Mouse (Mus musculus) liver, adult 2 months (tissue): ENCODE data around the gene Pmm2. TPM values are rescaled to one million over a fixed set of nuclear protein-coding genes. Genes with fewer than 3 reads are reported as not detected.

Experiments
- DNase-seq: peaks from one replicate; pipeline ENCODE4 v3.0.0-alpha.2; 2011; ENCODE audit warnings: low read depth, low spot score; ENCODE audit errors: extremely low read depth
- H3K27ac ChIP-seq: fragments of 200-500 bp; replicated peaks from 2 replicates; pipeline ENCODE4 v1.5.1; 2012; ENCODE audit warnings: low read depth, mild to moderate bottlenecking, control low read depth, inconsistent platforms, low read length; ENCODE audit not compliant: insufficient read depth
- H3K27me3 ChIP-seq: fragments of 200-500 bp; 2 replicates; pipeline ENCODE4 v1.6.1; 2012; ENCODE audit warnings: mild to moderate bottlenecking, moderate library complexity, low read length, inconsistent platforms; ENCODE audit not compliant: control insufficient read depth, insufficient read depth
- H3K36me3 ChIP-seq: fragments of 200-500 bp; 2 replicates; pipeline ENCODE4 v1.6.1; 2012; ENCODE audit warnings: low read length, inconsistent platforms; ENCODE audit not compliant: control insufficient read depth, insufficient read depth
- H3K4me1 ChIP-seq: fragments of 200-500 bp; 2 replicates; pipeline ENCODE4 v1.6.1; 2011; ENCODE audit warnings: low read length; ENCODE audit not compliant: control insufficient read depth, insufficient read depth
- H3K4me3 ChIP-seq: fragments of 200-500 bp; 2 replicates; pipeline ENCODE4 v1.5.1; 2011; ENCODE audit warnings: low read depth, mild to moderate bottlenecking, control low read depth, low read length, moderate library complexity; ENCODE audit not compliant: insufficient read depth
- H3K79me2 ChIP-seq: fragments of 200-500 bp; 2 replicates; pipeline ENCODE4 v1.6.1; 2012; ENCODE audit warnings: inconsistent platforms, mild to moderate bottlenecking, low read length, moderate library complexity; ENCODE audit not compliant: control insufficient read depth, insufficient read depth
- H3K9ac ChIP-seq: fragments of 200-500 bp; 2 replicates; pipeline ENCODE4 v1.6.1; 2012; ENCODE audit warnings: low read depth, mild to moderate bottlenecking, control low read depth, inconsistent platforms, low read length
- CTCF ChIP-seq: fragments of 200-500 bp; IDR thresholded peaks from 2 replicates; pipeline ENCODE4 v1.5.1; 2011; ENCODE audit warnings: low read depth, low read length, control low read depth
- POLR2A ChIP-seq: fragments of 200-500 bp; IDR thresholded peaks from 2 replicates; pipeline ENCODE4 v1.6.1; 2011; ENCODE audit warnings: low read length, control low read depth; ENCODE audit not compliant: insufficient read depth; ENCODE audit errors: extremely low read depth
- WGBS: fragments of 180-500 bp; shearing (Covaris S2); methylation state at CpG from one replicate; pipeline ENCODE4 v1.1.7; 2018; 5-methylcytosine and 5-hydroxymethylcytosine counted together
- polyA plus RNA-seq: library from polyadenylated mRNA; depleted of rRNA; stranded (reverse); fragments of >200 nt; gene quantifications from 2 replicates; pipeline ENCODE4 v1.2.3, GENCODE M21; 2012; rRNA removed
- total RNA-seq: library from RNA; depleted of rRNA; stranded (reverse); fragments of >200 nt; gene quantifications from 2 replicates; pipeline ENCODE4 v1.2.3, GENCODE M21; 2014; rRNA removed

The Pmm2 gene
- total and polyA plus RNA-seq, 2 experiments, result 27.9 to 65.2 TPM

DNA sequence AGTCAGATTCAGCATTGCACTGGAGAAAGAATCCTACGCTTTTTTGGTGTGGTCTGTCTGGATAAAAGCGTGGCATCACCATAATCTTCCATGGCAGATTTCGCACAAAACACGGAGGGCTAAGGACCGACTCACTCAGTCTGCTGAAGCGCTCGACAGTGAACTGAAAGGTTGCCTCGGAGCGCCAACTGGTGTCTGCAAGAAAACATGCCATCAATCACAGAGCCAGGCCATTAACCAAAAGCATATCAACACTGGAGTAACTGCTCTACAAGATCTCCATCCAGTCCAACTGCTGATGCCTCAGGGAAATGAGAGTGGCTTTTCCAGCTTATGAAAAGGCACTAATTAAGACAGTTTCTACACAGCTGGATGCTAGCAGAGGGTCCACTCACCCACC lies 74.5 kb downstream of the Pmm2 start:
- H3K27ac ChIP-seq, result no peak overlapping the region
- H3K4me1 ChIP-seq, result no peaks in the 10 kb centered on the region
- H3K9ac ChIP-seq, result no peak overlapping the region
- peaks cover 67% of the 10 kb centered on the region for H3K36me3 ChIP-seq
- DNase-seq, result no peak
- TF ChIP-seq CTCF, result no peak
- no peak for TF ChIP-seq POLR2A
- H3K27me3 ChIP-seq, result no peaks in the 10 kb centered on the region
- WGBS, result 89% methylated on average over 9 of the region's 9 CpGs
- peaks cover 17% of the 10 kb centered on the region for H3K79me2 ChIP-seq
- no peak overlapping the region for H3K4me3 ChIP-seq

Other genes starting within 250 kb of the Pmm2 start
- not detected in 2 replicates for gene Tmem114, start 212.5 kb upstream of the Pmm2 start, total RNA-seq
- gene Tmem114, start 212.5 kb upstream of the Pmm2 start, polyA plus RNA-seq, result not detected in 2 replicates
- gene Mettl22, start 166.9 kb upstream of the Pmm2 start, total RNA-seq, result 14.9 and 17.2 TPM in 2 replicates
- 23.1 and 29.0 TPM in 2 replicates for gene Mettl22, start 166.9 kb upstream of the Pmm2 start, polyA plus RNA-seq
- gene Abat, start 124.2 kb upstream of the Pmm2 start, total RNA-seq, result 150 and 169 TPM in 2 replicates
- 168 and 227 TPM in 2 replicates for gene Abat, start 124.2 kb upstream of the Pmm2 start, polyA plus RNA-seq
- 6.5 and 7.0 TPM in 2 replicates for gene Tmem186, start within 50 bp of the Pmm2 start, total RNA-seq
- gene Tmem186, start within 50 bp of the Pmm2 start, polyA plus RNA-seq, result 8.0 and 8.7 TPM in 2 replicates
- gene Carhsp1, start 34.5 kb downstream of the Pmm2 start, total RNA-seq, result 55.6 and 57.5 TPM in 2 replicates
- 125 and 126 TPM in 2 replicates for gene Carhsp1, start 34.5 kb downstream of the Pmm2 start, polyA plus RNA-seq
- not detected in 2 replicates for gene Gm5767, start 43.1 kb downstream of the Pmm2 start, total RNA-seq
- gene Gm5767, start 43.1 kb downstream of the Pmm2 start, polyA plus RNA-seq, result 0.62 and 0.90 TPM in 2 replicates
- gene Usp7, start 154.6 kb downstream of the Pmm2 start, total RNA-seq, result 41.5 and 50.0 TPM in 2 replicates
- 10.6 and 12.5 TPM in 2 replicates for gene Usp7, start 154.6 kb downstream of the Pmm2 start, polyA plus RNA-seq
- 33.8 and 41.1 TPM in 2 replicates for gene 1810013L24Rik, start 192.4 kb downstream of the Pmm2 start, total RNA-seq
- 8.9 and 11.1 TPM in 2 replicates for gene 1810013L24Rik, start 192.4 kb downstream of the Pmm2 start, polyA plus RNA-seq